Mouse (Mus musculus): ENCODE data around the gene Ppp1r35. TPM values are rescaled to one million over a fixed set of nuclear protein-coding genes. Genes with fewer than 3 reads are reported as not detected.

Gene Ppp1r35
- total RNA-seq, 2 experiments from 2014 or later = 40.1 to 55.3 TPM

DNA sequence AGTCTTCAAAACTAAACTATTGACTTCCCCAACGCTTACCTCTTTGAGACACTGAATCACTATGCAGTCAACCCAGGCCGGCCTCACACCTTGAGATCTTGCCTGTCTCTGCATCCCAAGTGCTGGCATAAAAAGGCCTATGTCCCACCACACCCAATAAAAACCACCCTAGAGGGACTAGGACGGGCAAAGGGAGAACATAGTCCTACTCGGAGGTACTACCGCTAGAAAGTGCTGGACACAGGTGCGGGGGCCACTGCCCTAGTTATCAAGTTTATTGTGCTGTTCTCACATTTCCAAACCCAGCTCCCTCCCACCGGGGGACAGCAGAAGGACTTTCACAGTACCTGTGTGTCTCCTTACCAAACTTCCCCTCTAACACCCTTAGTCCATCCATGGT is 3.0 kb downstream of the Ppp1r35 start:
- ATAC-seq (ENCODE audit: poor library complexity, severe bottlenecking) = no peak

DNA sequence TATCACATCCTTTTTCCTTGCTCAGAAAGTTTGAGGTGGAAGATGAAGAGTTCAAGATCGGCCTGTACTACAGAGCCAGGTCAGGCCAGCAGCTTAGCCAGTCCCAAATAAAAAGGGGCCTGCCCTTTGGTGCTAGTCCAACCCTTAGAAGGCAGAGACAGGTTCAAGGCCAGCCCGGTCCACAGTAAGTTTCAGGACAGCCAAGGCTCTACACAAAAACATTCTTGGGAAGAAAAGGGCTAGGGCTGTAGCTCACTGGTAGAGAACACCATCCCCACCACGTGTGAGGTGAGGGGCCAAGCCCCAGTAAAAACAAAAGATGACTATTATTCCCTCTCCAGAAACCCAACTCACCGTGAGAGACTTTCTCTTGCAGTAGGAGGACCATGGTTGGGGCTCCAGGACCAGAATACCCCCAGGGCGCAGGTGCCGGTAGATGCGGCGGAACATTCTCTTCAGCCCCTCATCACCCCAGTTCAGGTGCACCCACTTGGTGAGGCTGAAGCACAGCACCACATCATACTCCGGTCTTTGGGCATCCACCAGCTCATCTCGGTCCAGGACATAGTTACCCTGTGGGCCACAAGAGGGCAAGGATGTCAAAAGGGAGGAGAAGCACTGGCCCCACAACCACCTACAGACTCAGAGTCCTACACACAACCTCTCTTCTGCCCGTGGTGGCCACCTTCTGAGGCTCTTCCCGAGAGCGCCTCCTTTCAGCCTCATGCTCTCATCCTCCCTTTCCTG is 4.3 kb downstream of the Ppp1r35 start:
- no peak for ATAC-seq (ENCODE audit: poor library complexity, severe bottlenecking)

DNA sequence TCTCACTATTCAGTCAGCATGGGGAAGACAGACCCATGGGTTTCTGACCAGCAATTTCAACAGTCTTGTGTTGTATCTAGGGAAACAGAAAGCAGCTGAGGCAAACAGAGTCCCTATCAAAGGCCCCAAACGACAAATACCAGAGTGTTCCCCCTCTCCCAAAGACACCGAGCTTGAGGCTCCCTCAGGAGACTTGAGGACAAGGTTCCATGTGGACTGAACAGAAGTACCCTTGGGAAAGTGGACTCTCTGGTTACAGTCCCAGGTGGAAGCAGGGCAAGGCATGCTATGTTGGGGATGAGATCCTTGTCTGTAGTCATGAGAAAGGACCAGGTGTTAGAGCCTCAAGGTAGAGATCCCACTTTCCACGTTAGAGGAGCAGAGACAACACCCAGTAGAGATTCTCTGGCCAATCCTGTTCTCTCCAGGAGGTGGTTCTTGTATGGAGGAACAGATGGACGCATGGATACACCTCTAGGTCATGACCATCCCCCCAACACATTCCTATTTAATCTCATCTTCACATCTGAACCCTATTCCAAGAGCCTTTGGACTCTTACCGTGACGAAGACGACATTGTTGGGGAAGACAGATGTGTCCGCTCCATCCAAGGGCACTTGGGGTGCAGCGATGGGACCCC is 5.4 kb downstream of the Ppp1r35 start:
- ATAC-seq (ENCODE audit: poor library complexity, severe bottlenecking) = no peak

DNA sequence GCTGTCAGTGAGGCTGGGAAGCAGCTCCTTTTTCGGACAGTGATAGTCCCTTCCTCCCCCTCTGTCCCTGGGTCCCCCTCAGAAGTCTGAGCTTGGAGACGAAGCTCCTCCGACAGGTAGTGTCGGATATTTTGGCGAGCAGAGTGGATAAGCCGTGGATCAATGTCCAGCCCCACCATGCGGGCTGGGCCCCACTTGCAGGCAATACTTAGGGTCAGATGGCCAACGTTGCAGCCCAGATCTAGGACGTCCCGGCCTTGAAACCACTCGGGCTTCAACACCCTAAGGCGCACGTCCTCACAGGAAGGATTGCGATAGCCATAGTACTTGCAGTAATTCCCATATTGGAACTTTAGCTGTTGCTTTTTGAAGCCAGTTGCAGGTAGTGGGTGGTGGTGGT is 5.9 kb downstream of the Ppp1r35 start:
- no peak for ATAC-seq (ENCODE audit: poor library complexity, severe bottlenecking)

DNA sequence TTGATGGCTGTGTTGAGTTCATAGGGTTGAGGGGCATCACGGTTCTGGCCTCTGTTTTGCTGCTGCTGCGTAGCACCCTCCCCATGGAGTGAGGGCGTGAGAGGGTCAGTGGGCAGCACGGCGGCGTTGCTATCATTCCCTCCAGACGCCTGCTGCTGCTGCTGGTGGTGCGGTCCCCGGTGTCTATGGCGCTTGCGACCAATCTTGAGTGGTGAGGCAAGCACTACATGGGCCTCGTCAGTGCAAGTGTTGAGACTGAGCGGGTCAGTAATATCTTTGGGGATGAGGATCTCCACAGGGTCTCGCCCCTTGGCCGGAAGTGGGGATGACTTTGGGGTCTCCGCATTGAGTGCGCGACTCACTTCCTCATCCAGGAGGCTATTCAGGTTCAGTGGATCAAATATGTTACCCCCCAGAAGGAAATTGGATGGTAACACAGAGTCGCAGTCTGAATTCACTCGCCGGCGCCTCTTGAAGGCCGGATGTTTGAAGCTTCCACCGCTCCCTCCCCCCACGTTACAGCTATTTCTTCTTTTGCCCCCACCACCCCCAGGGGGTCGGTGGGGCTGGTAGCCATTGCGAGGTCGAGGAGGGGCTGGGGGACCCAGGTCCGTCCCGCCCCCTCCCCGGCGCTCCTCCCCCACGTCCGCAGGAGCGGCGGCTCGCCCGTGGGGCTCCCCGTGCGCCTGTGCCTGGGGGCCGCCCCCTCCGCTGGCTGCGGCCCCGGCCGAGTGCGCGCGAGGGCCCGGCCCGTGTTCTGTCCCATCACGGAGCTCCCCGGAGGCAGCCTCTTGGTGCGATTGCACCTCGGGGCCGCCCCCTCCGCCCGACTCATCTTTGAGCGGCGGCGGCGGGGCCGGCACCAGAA is 6.7 kb downstream of the Ppp1r35 start:
- 0 out of 2 replicates have a peak, but pooled peaks have one; percentile 0 for ATAC-seq (ENCODE audit: poor library complexity, severe bottlenecking)

DNA sequence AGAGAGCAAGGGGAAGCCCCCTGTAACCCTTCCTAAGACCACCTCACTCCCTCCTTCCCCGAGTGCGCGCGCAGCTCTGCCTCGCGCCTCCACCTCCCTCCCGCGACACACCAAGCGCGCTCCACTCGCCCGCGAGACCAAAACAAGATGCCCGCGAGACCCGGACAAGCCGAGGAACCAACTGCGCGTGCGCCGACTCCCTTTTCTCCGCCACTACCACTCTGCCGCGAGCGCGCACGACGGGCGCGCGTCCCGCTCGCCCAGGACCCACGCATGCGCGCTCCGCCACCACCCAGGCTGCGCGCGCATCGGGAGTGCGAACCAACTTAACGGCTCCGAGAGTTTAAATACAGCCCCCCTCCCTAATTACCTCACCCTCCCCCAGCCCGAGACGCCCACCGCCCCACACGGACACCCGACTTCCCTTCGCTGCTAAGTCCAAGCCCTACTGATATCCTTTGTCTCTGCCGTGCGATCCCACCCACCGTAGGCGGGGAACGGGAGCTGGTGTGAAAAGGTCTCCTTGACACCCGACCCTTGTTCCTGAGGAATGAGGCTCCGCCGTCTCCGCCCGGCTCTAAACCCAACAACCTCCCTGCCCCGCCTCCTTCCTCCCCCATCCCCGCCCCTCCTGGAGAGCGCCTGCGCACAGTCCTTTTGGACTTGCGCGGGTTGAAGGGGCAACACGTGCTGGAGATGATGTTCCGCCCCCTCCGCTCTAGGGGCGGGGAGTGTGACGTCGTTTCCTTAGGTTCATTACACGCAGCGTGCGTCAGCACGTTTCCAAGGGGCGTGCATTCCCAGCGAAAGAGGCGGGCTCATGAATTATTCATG is 7.7 kb downstream of the Ppp1r35 start:
- peak; percentile 76 for ATAC-seq (ENCODE audit: poor library complexity, severe bottlenecking)

DNA sequence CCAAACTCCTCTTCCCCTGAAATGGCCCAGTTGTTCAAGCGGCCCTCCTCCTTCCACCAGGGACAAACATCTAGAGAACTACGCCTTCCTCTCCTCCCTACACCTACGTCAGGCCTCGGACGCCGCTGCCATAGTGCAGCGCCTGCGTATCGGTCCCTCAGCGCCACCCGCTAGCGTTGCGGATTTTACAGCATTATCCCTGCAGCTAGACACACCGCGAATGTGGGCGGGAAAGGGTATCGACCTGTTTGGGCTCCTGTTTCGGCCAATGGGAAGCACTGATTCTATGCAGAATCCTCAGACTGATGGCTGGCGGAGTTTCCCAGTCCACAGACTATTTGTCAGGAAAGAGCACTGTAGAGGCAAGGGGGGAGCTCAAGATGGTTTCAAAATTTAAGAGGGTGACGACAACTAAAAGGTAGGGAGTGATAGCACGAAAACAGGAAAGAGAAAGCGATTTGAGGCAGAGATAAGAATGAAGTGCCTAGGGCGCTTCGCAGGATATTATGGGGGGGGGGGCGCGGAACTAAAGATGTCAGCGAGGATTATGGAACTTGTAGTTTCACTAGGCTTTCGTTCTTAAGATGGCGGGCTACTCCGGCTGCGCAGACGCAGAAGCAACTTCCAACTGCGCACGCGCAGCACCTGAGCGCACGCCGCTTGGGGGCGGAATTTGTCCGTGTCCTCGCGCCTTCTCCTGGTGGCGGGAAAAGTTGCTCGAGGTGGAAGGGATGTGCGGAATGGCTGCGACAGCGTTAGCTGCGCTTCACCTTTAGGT is 8.7 kb downstream of the Ppp1r35 start, which contains the start of the genes Mepce and Zcwpw1:
Gene Mepce (minus strand): TSS at position 505 of the 778 bp plus-strand sequence.
Gene Zcwpw1 (plus strand): TSS at position 648 of the 778 bp plus-strand sequence.
- peak; percentile 43 for ATAC-seq (ENCODE audit: poor library complexity, severe bottlenecking)

DNA sequence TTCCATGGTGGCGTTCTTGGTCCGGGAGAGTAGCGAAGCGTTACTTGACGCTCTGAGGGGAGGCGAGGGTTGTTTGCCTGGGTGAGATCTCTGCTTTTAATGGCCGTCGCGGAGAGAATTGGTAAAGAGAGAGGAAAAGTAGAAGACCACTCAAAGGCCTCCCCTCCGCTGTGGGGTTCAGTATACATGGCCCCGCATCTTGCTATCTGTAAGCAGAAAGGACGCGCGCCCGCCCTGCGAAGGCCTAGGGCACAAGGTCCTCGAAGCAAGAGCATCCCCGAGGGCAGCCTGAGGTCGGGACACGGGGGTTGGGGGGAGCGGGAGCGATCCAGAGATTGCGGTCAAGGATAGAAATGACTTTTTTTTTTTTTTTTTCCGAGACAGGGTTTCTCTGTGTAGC is 9.5 kb downstream of the Ppp1r35 start:
- ATAC-seq (ENCODE audit: poor library complexity, severe bottlenecking) = no peak

DNA sequence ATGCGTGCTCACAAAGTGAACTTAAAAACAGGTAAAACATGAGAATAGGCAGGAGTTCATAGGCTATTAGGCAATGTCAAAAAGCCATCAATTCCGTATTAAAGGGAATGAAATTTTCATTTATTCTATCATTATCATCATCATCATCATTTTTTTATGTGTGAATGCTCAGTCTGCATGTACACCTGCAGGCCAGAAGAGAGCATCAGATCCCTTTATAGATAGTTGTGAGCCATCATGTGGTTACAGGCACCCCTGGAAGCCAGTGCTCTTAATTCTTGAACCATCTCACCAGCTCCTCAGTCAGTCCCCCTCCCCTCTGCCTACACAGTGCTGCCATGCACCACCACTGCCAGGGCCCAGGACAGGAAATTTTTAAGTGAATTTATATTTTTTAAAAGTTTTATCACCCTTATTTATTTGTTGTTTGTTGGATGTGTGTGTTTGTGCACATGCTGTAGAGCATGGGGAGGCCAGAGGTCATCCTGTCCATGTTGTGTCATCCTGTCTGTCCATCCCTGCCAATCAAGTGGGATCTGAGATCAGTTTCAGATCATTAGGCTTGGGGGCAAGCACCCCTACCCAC is 10.4 kb downstream of the Ppp1r35 start:
- ATAC-seq (ENCODE audit: poor library complexity, severe bottlenecking) = no peak

DNA sequence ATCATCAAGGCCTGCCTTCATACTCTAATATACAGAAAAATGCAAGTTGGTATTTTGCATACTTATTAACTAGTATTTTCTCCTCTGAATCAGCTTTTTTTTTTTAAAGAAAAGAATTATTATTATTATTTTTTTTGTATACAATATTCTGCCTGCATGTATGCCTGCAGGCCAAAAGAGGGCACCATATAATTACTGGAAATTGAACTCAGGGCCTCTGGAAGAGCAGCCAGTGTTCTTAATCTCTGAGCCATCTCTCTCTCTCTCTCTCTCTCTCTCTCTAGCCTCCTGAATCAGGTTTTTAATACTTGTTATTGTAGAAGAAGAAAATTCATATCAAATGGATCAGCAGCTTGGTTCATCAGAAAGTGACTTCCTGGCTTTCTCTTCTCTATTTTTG is 12.9 kb downstream of the Ppp1r35 start:
- ATAC-seq (ENCODE audit: poor library complexity, severe bottlenecking) = no peak

DNA sequence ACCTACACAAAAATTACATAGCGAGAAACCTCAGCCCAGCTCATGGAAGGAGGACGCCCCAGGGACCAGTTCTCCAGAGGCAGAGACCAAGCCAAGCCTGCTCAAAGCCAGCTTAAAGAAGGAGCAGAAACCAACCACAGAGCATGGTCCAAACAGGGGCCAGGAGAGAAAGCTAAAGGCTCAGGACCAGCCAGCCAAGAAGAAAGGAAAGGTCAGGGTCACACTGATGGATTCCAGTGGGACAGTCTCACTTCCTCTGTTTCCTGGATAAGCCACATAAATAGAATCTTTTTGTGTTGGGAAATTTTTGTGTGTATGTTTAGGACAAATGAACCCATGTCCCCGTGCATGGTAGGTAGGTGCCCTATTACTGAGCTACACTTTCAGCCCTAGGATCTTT is 18.0 kb downstream of the Ppp1r35 start:
- ATAC-seq (ENCODE audit: poor library complexity, severe bottlenecking) = 0 out of 2 replicates have a peak, but pooled peaks have one; percentile 15

DNA sequence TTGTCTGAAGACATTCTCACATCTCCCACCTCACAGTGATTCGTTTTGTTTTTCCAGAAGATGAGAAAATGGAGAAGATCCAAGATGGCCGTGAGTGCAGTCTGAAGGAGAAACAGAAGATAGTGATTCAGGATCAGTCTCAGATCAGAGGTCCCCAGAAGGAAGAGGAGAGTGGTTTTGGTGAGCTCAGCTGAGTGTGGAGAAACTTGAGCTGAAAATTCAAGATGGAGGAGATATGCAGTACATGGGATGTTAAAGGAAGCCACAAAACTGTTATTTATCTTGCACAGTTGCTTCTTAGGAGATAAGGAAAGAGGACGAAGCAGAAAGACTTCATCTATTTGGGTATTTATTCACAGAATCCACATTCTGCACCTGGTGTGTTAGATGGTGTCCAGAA is 22.3 kb downstream of the Ppp1r35 start:
- no peak for ATAC-seq (ENCODE audit: poor library complexity, severe bottlenecking)

DNA sequence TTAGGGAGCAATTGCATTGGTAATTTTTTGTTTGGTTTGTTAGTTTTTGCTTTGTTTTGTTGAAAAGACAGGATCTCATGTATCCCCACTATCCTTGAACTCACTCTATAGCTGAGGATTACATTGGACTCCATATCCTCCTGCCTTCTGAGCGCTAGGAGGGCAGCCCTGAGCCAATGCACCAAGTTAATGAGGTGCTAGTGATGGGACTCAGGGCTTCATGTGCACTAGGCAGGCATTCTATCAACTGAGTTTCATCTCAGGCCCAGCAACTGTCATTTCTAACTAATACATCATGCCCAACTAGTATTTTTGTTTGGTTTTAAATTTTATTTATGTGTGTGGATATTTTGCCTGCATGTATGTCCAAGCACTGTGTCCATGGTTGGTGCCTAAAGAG is 27.5 kb downstream of the Ppp1r35 start:
- ATAC-seq (ENCODE audit: poor library complexity, severe bottlenecking) = no peak

DNA sequence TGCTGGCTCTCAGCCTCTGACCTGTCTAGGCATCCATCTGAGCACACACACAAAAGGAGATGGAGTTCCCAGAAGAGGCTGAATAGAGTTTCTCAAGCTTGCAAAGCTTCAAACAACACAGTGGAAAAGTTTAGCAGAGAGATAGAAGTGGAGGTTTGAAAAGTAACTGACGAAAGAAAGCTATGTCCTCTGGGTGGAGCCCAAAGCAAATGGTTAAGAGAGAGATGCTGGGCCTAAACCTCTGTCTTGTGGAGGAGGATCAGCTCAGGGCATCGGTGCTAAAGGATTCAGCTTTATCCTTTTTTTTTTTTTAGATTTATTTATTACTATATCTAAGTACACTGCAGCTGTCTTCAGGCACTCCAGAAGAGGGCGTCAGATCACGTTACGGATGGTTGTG is 29.7 kb downstream of the Ppp1r35 start:
- ATAC-seq (ENCODE audit: poor library complexity, severe bottlenecking) = no peak

DNA sequence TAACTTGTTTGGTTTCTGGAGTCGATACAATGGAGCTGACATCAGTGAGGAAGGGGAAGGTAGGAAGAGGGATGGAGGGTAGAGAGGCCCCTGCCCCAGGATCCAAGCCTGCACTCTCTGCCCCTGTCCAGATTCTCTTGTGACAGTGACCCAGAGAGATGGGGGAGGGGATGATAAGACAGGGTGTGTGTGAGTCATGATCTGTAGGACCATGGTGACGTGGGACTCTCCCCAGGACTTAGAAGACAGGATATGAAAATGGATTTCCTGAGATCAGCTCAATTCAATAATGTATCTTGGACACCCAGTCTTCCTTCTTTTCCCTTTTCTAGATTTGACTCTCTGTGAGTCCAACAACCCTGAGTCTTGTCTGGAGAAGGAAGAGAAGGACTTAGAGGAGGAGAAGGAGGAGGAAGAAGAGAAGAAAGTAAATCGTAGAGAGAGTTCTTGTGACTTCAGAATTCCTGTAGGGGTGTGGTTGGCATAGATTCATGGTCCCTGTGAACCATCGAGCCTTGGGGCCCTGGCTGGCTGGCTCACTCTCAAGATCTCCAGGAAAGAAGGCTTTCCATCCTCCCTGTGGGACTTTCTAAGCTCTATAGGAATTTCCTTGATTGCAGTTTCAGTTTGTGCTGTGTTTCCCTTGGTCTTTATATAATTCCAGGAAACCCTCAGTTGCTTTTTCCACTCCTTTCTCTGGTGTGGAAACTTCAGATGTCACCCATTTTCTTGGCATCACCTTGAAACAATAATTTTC is 39.0 kb downstream of the Ppp1r35 start:
- ATAC-seq (ENCODE audit: poor library complexity, severe bottlenecking) = no peak

DNA sequence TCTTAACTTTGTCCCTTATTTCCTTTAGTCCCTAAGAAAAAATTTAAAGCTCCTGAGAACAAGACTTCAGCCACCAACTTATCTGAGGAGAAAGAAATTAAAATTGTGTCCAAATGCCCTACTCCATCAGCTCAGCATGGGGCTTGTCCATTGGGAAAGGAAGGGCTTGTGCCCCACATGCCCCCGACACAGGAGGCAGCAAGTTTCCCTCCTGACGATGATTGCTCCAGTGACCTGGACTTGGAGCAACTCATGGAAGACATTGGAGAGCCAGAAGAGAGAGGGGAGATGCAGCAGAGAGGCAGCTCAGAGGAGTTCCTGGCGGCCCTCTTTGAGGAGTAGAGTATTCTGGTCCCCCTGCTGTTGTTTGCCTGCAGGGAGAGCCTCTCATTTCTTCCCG is 43.5 kb downstream of the Ppp1r35 start:
- no peak for ATAC-seq (ENCODE audit: poor library complexity, severe bottlenecking)

DNA sequence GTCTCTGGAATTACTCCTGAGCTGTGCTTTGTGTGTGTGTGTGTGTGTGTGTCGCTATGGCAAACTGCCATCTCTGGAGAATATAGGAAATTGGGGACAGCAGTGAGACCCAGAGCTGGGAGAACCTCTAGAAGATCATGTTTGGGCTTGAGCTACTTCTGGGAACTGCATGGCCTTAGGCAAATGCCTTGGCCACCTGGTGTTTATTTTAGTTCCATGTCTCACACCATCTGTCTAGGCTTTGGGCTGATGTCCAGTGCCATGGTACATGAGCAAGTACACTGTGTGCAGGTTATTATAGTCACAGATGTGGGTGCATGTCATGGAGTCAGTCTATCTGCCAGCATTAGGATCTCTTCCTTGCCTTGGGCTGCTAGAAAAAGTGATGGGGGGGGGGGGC is 44.0 kb downstream of the Ppp1r35 start:
- ATAC-seq (ENCODE audit: poor library complexity, severe bottlenecking) = no peak

DNA sequence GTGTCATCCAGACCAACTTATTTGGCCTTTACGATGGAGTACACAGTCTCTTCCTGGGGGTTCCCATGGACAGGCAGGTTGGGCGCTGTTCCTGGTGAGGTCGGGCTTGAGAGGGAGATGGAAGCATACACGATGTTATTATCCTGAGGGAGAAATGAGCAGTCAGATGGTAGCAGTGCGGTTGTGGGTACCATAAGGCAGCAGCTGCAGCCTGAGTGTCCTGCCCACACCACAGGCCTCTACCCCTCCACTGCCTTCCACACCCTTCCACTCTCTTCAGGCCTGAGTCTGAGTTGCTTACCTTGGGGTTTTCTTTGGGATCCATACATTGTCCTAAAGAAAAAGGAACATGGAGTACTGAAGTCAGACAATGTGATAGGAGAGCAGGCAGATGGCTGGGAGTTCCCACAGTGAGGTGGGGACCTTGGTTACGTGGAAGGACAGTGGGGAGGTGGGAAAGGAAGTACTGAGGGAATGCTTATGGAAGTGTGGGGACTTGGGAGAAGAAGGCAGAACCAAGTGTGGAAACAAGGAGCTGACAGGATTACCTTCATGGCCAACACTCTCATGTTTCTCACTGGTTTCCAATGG is 44.9 kb downstream of the Ppp1r35 start:
- no peak for ATAC-seq (ENCODE audit: poor library complexity, severe bottlenecking)
